Comparison of ENCODE assay signal across 8 mouse cellular contexts in genomic region chr6:135526460-135527160, GRCm38 (mm10).
A peak's percentile ranks its signal among the peaks of the same experiment; 100 is the strongest.
DNase-seq lines count a peak whose midpoint lies in the region; TF ChIP-seq lines count a peak whose summit lies in the region.

No protein-coding gene starts in this region.

- no peak for TF ChIP-seq CTCF in E14TG2a.4 (conservative IDR thresholded peaks at IDR 0.05; ENCODE audit: low read length)
- no peak for TF ChIP-seq CTCF in brain, embryonic 14.5 days (IDR thresholded peaks at IDR 0.05; ENCODE audit: borderline replicate concordance, extremely low read depth, insufficient read depth, insufficient read length)

- peaks cover 32% of the 10 kb centered on the region for H3K4me1 ChIP-seq in E14TG2a.4 (replicated peaks; ENCODE audit: low read depth, low read length)

- H3K36me3 ChIP-seq in E14TG2a.4 (ENCODE audit: insufficient read depth, low read length): no peaks in the 10 kb centered on the region

- H3K4me3 ChIP-seq in E14TG2a.4 (replicated peaks; ENCODE audit: low read length): peak overlapping the region; percentile 52

- peaks cover 8% of the 10 kb centered on the region; the same call in 1 of the 2 replicates for H3K27me3 ChIP-seq in E14TG2a.4 (ENCODE audit: insufficient read depth, low read length)

- no peaks in the 10 kb centered on the region for H3K9me3 ChIP-seq in E14TG2a.4 (ENCODE audit: low read length)

- no peak for TF ChIP-seq POLR2A in brain, embryonic 14.5 days (IDR thresholded peaks at IDR 0.05; ENCODE audit: borderline replicate concordance, extremely low read depth, insufficient read depth, insufficient read length, poor library complexity, severe bottlenecking)

- DNase-seq in brain, embryonic 14.5 days (ENCODE audit: low read depth): peak; percentile 66
- peak; percentile 57 to 88 for DNase-seq in frontal cortex, adult 2 months (ENCODE audit: extremely low spot score in 1 of 2, low spot score in 1 of 2)
- peak; percentile 74 to 75 for DNase-seq in layer of hippocampus, postnatal 36 days
- peak; percentile 76 to 87 for DNase-seq in right cerebral cortex, postnatal 10 days (ENCODE audit: low spot score in 2 of 2)
- DNase-seq in lung, postnatal 36 days: no peak
- no peak for DNase-seq in urinary bladder, postnatal 14 days (ENCODE audit: low spot score)
- no peak for DNase-seq in kidney, adult 18-20 months

Comparison
In these comparisons a context has a peak if more than half of its experiments do, and no peak if none do; other contexts are left out.
1. DNase-seq: peak in brain, embryonic 14.5 days (single experiment), frontal cortex, adult 2 months (2 of 2), layer of hippocampus, postnatal 36 days (2 of 2) and right cerebral cortex, postnatal 10 days (2 of 2); none in lung, postnatal 36 days (single experiment), urinary bladder, postnatal 14 days (single experiment) and kidney, adult 18-20 months (single experiment).